21 mouse cellular contexts compared by ENCODE assay signal in genomic region chr2:119277810-119278209, GRCm38 (mm10). TPM values are rescaled to one million over a fixed set of nuclear protein-coding genes. Genes with fewer than 3 reads are reported as not detected.
"Had no signal": no experiment of that assay in that cellular context is flagged by ENCODE, and none has a peak within 500 bp of the region (broad histone marks: within the 10 kb centered on the region; RNA-seq: fewer than 3 reads in every experiment).

No protein-coding gene starts in this region.

- H3K4me1 ChIP-seq: lung, embryonic 15.5 days; midbrain, embryonic 12.5 days; neural tube, embryonic 12.5 days; stomach, embryonic 15.5 days had no signal

- H3K36me3 ChIP-seq: liver, embryonic 13.5 days; liver, embryonic 15.5 days; lung, embryonic 15.5 days; midbrain, embryonic 12.5 days; neural tube, embryonic 12.5 days; stomach, embryonic 15.5 days had no signal

- H3K27me3 ChIP-seq: liver, embryonic 13.5 days; lung, embryonic 15.5 days; midbrain, embryonic 12.5 days; neural tube, embryonic 12.5 days; stomach, embryonic 15.5 days had no signal

- H3K9me3 ChIP-seq: liver, embryonic 13.5 days; liver, embryonic 15.5 days; lung, embryonic 15.5 days; megakaryocyte, embryonic 14.5 days; midbrain, embryonic 12.5 days; neural tube, embryonic 12.5 days; stomach, embryonic 15.5 days had no signal

- H3K4me3 ChIP-seq: liver, embryonic 13.5 days; liver, embryonic 15.5 days; lung, embryonic 15.5 days; megakaryocyte, embryonic 14.5 days; midbrain, embryonic 12.5 days; neural tube, embryonic 12.5 days; stomach, embryonic 15.5 days had no signal

- DNase-seq: liver; liver, embryonic 13.5 days; liver, postnatal 0 days; lung, adult 2 months; lung, postnatal 14 days; lung, postnatal 36 days; midbrain, embryonic 14.5 days; right cerebral cortex, postnatal 14 days; thymus, adult 18-20 months; thymus, postnatal 25 days; thymus, postnatal 4 days had no signal

RNA-seq across cellular contexts. Expression of gene Rhov, which starts 6.7 kb away (rescaled TPM):
- total RNA-seq: megakaryocyte progenitor cell, adult 5-6 weeks had no signal

RNA-seq across cellular contexts. Expression of gene Spint1, which starts 40.6 kb away (rescaled TPM):
- total RNA-seq: monocyte, adult 5-6 weeks; neutrophil, adult 5-6 weeks had no signal

RNA-seq across cellular contexts. Expression of gene Dll4, which starts 47.8 kb away (rescaled TPM):
- total RNA-seq: monocyte, adult 5-6 weeks; neutrophil, adult 5-6 weeks had no signal

RNA-seq across cellular contexts. Expression of gene Ppp1r14d, which starts 48.1 kb away (rescaled TPM):
- total RNA-seq: megakaryocyte progenitor cell, adult 5-6 weeks; midbrain, postnatal 0 days; monocyte, adult 5-6 weeks; neutrophil, adult 5-6 weeks had no signal
